Mouse (Mus musculus): ENCODE data around the gene Ptgis. TPM values are rescaled to one million over a fixed set of nuclear protein-coding genes. Genes with fewer than 3 reads are reported as not detected.
A peak's percentile ranks its signal among the peaks of the same experiment; 100 is the strongest.

Gene Ptgis
- polyA plus RNA-seq, 1 experiment from 2014 or later: 20.6 TPM

DNA sequence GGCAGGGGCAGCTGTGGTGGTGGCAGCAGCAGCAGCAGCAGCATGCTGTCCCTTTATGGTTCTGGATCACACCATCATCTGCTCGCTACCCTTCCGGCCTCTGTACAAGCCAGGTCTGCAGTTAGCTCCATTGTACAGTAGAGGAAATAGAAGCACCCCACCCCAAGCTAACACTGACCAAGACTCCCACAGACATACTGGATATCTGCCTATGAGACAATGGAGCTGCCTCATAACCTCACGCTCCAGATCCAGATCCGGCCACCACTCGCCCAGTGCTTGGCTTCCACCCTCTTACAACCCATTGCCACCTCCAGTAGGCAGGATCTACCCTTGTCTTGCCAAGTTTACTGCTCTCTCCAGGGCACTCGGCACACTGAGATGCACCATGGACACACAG lies 65.1 kb downstream of the Ptgis start:
- no peak overlapping the region for H3K4me2 ChIP-seq (replicated peaks; ENCODE audit: low read depth, low read length)
- H3K36me3 ChIP-seq (ENCODE audit: insufficient read depth, low read length): no peaks in the 10 kb centered on the region
- H3K9ac ChIP-seq (replicated peaks; ENCODE audit: low read length): no peak overlapping the region
- ATAC-seq (ENCODE audit: low FRiP score, low TSS enrichment): no peak
- no peak overlapping the region for H3K4me3 ChIP-seq (ENCODE audit: low read length)
- 93% methylated on average over 6 of the region's 6 CpGs for WGBS
- H3K27me3 ChIP-seq (ENCODE audit: insufficient read depth, low read length): no peaks in the 10 kb centered on the region
- H3K27ac ChIP-seq (ENCODE audit: low read length): no peak overlapping the region
- H3K9me3 ChIP-seq (ENCODE audit: low read length): no peaks in the 10 kb centered on the region
- no peaks in the 10 kb centered on the region for H3K4me1 ChIP-seq (ENCODE audit: insufficient read depth, low read length)

DNA sequence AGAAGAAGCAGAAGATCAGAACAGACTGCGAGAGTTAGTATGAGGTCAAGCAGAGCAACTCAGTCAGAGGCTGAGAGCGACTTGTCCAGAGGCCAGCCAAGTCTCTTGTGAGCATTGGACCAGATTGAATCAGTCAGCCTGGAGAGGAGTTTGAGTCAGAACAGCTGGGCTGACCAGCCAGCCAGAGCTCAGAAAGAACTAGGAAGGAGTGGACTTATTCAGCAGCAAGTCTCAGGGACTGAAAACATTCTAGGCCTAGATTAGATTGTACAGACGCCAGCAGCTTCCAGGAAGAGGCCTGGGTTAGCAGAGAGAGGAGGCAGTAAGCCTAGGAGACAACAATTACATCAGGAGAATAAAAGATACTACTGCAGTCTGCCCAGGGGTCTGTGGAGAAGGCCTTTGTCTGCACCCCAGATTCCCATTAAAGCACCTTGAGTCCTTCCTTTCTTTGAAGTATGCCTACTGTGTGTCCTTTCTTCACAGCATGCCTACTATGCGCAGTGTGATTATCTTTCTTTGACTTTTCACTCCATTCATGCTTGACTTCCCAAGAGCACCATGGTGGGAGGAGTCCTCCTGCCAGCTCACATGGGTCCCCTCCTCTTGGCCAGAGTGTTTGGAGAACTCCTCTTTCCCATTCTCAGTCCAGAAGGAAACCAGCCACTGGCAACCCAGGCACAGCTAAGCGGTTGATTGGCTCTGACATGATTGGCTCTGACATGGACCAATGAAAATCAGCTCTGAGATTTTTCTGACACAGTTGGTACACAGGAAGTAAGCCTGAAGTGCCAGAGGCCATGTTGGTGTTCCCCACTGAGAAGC lies 67.1 kb downstream of the Ptgis start:
- Histone ChIP-seq H3K9ac (replicated peaks; ENCODE audit: low read length) (no peak overlapping the region), H3K4me2 (replicated peaks; ENCODE audit: low read depth, low read length) (no peak overlapping the region), H3K9me3 (ENCODE audit: low read length) (no peaks in the 10 kb centered on the region), H3K4me3 (ENCODE audit: low read length) (no peak overlapping the region), H3K27me3 (ENCODE audit: insufficient read depth, low read length) (no peaks in the 10 kb centered on the region), H3K27ac (ENCODE audit: low read length) (peak overlapping the region; percentile 78), H3K36me3 (ENCODE audit: insufficient read depth, low read length) (no peaks in the 10 kb centered on the region), H3K4me1 (ENCODE audit: insufficient read depth, low read length) (peaks cover 5% of the 10 kb centered on the region; the same call in 1 of the 2 replicates)
- 59% methylated on average over 5 of the region's 5 CpGs for WGBS
- ATAC-seq (ENCODE audit: low FRiP score, low TSS enrichment): peak; percentile 71

DNA sequence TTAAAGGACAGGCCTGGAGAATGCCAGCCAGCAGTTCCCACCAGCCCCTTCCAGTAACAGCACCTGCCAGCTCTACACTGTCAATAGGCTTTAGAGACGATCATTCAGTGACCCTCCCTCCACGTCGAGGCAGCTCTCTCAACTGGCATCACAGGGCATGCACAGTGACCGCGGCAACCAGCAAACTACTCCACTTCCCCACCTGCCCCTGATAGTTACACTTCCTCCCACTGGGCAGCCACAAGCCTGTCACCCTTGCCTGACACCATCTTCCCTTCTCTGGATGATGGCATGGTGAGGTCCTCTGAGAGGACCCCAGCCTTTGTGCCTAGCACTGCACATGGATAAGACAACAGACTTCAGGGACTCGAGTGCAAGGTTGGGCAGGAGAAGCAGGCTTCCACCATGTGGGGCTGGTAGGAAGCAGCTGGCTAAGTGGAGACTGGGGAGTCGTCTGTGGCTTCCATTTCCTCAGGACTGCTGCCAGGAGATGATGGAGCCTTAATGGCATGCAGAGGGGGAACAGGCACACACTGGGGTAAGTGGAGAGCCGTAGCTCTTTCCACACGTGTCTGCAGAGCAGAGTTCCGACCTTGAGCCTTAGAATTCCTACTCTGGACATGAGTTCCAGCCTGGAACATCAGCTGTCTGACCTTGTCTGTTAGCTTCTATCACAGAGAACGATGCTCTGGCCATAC lies 72.7 kb downstream of the Ptgis start:
- no peaks in the 10 kb centered on the region for H3K36me3 ChIP-seq (ENCODE audit: insufficient read depth, low read length)
- H3K27me3 ChIP-seq (ENCODE audit: insufficient read depth, low read length): no peaks in the 10 kb centered on the region
- H3K27ac ChIP-seq (ENCODE audit: low read length): no peak overlapping the region
- H3K4me1 ChIP-seq (ENCODE audit: insufficient read depth, low read length): peaks cover 18% of the 10 kb centered on the region; the same call in 1 of the 2 replicates
- no peak for ATAC-seq (ENCODE audit: low FRiP score, low TSS enrichment)
- H3K9me3 ChIP-seq (ENCODE audit: low read length): no peaks in the 10 kb centered on the region
- 54% methylated on average over 11 of the region's 11 CpGs for WGBS
- H3K9ac ChIP-seq (replicated peaks; ENCODE audit: low read length): no peak overlapping the region
- H3K4me2 ChIP-seq (replicated peaks; ENCODE audit: low read depth, low read length): no peak overlapping the region
- no peak overlapping the region for H3K4me3 ChIP-seq (ENCODE audit: low read length)

DNA sequence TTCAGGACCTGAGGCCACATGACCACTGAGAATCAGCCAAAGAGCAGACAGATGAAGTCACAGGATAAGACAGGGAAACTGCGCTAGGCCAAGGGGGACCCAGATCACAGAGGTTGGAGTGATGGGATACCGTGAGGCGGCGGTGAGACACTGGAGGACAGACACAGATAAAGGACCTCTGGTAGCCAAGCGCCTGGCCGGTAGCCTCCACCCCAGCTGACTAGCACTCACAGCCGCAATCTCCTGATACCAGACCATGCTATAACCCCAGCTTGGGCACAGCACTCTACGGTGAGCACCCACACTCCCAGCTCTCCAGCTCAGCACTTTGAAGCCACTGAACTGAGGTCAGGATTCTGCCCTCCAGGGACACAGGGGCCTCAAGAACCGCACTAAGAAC lies 76.8 kb downstream of the Ptgis start:
- no peaks in the 10 kb centered on the region for H3K36me3 ChIP-seq (ENCODE audit: insufficient read depth, low read length)
- no peak overlapping the region for H3K27ac ChIP-seq (ENCODE audit: low read length)
- no peak overlapping the region for H3K4me2 ChIP-seq (replicated peaks; ENCODE audit: low read depth, low read length)
- no peak overlapping the region for H3K9ac ChIP-seq (replicated peaks; ENCODE audit: low read length)
- peaks cover 17% of the 10 kb centered on the region; the same call in 1 of the 2 replicates for H3K4me1 ChIP-seq (ENCODE audit: insufficient read depth, low read length)
- no peak for ATAC-seq (ENCODE audit: low FRiP score, low TSS enrichment)
- H3K4me3 ChIP-seq (ENCODE audit: low read length): no peak overlapping the region
- H3K27me3 ChIP-seq (ENCODE audit: insufficient read depth, low read length): no peaks in the 10 kb centered on the region
- no peaks in the 10 kb centered on the region for H3K9me3 ChIP-seq (ENCODE audit: low read length)
- WGBS: 76% methylated on average over 9 of the region's 9 CpGs

DNA sequence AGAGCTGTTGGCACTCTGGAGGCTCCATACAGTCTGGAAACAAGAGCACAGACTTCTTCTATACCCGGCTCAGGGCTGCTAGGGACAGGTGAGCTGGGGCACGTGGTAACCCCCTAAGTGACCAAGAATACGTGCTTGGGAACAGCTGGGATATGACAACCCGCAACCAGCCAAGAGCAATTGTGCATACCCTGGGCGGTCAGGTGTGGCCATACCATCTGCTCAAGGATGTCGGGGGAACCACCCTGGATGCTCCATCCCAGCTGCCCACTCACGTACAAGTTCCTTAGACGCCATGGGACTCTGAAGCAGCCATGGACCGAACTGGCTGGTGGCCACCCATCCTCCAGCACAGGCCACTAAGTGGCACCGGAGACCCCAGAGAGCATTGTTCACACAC lies 77.3 kb downstream of the Ptgis start:
- Histone ChIP-seq H3K4me2 (replicated peaks; ENCODE audit: low read depth, low read length) (no peak overlapping the region), H3K4me3 (ENCODE audit: low read length) (no peak overlapping the region), H3K4me1 (ENCODE audit: insufficient read depth, low read length) (peaks cover 12% of the 10 kb centered on the region; the same call in 1 of the 2 replicates), H3K9ac (replicated peaks; ENCODE audit: low read length) (no peak overlapping the region), H3K36me3 (ENCODE audit: insufficient read depth, low read length) (no peaks in the 10 kb centered on the region), H3K27me3 (ENCODE audit: insufficient read depth, low read length) (no peaks in the 10 kb centered on the region), H3K9me3 (ENCODE audit: low read length) (no peaks in the 10 kb centered on the region), H3K27ac (ENCODE audit: low read length) (peak overlapping the region; percentile 29; the same call in 1 of the 2 replicates)
- WGBS: 78% methylated on average over 10 of the region's 10 CpGs
- ATAC-seq (ENCODE audit: low FRiP score, low TSS enrichment): 0 out of 2 replicates have a peak, but pooled peaks have one; percentile 8

DNA sequence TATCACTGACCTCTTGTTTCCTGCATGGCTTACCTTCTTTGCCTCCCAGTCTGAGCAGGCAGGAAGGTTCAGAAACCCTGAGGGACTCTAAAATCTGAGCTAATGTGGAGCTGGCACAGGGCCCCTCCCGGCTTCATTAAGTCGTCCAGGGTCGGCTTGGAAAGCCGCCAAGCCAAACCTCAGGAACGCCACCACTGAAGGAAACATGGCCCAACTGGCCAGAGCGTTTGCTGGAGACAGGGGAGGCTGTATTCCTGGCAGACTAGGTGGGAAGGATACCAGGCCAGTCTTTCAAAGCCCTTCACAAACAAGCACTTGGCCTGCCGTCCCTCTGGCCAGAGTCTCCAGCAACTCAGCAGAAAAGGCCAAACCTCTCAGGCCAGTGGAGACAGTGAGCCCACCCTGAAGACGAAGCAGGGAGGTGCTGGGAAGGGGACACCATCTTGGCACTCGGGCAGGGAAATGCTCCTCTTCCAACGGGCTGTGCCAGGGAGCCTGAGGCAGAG lies 77.8 kb downstream of the Ptgis start:
- Histone ChIP-seq H3K9ac (replicated peaks; ENCODE audit: low read length) (no peak overlapping the region), H3K27me3 (ENCODE audit: insufficient read depth, low read length) (no peaks in the 10 kb centered on the region), H3K4me2 (replicated peaks; ENCODE audit: low read depth, low read length) (no peak overlapping the region), H3K27ac (ENCODE audit: low read length) (peak overlapping the region; percentile 29; the same call in 1 of the 2 replicates), H3K36me3 (ENCODE audit: insufficient read depth, low read length) (no peaks in the 10 kb centered on the region), H3K4me1 (ENCODE audit: insufficient read depth, low read length) (peaks cover 7% of the 10 kb centered on the region; the same call in 1 of the 2 replicates), H3K4me3 (ENCODE audit: low read length) (no peak overlapping the region), H3K9me3 (ENCODE audit: low read length) (no peaks in the 10 kb centered on the region)
- 43% methylated on average over 10 of the region's 10 CpGs for WGBS
- peak; percentile 64; the same call in 1 of the 2 replicates for ATAC-seq (ENCODE audit: low FRiP score, low TSS enrichment)

DNA sequence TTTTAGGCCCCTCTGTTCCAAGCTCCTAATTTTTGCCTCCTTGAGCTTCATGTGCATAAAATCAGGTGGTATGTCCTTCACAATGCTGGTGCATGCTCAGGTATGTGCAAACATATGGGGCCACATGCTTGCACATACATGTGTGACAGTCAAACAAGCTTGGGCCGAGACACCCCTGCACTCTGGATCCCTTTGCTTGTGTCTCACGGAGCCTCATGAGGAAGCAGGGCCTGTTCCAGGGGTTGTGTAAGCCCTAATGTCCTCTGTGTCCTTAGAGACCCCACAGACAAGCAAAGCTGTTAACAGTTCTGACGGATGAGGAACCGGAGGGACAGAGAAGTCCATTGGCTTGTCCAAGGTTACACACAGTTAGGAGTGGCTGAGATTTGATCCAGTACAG lies 80.7 kb downstream of the Ptgis start:
- Histone ChIP-seq H3K36me3 (ENCODE audit: insufficient read depth, low read length) (no peaks in the 10 kb centered on the region), H3K27ac (ENCODE audit: low read length) (no peak overlapping the region), H3K4me1 (ENCODE audit: insufficient read depth, low read length) (peaks cover 19% of the 10 kb centered on the region), H3K4me2 (replicated peaks; ENCODE audit: low read depth, low read length) (no peak overlapping the region), H3K9ac (replicated peaks; ENCODE audit: low read length) (no peak overlapping the region), H3K9me3 (ENCODE audit: low read length) (no peaks in the 10 kb centered on the region), H3K4me3 (ENCODE audit: low read length) (no peak overlapping the region), H3K27me3 (ENCODE audit: insufficient read depth, low read length) (no peaks in the 10 kb centered on the region)
- WGBS: 92% methylated on average over 4 of the region's 4 CpGs
- no peak for ATAC-seq (ENCODE audit: low FRiP score, low TSS enrichment)

DNA sequence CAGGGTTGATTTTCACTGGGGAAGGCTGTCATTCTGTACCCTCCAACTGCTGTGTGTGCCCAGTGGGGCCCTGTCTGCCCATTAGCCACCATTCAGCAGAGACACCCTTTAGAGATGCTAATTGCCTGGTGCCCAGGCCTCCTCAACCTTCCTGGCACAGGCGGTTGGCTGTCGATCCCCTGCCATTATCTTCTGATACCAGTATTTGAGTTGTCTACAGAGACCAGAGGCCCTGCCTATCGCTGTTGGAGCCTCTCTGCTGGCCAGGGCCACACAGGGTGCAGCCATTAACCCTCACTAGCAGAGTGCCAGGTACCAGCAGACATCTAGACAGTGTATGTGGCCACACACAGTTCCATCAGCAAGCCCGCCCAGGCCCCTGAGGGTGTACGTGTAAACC lies 81.6 kb downstream of the Ptgis start:
- H3K36me3 ChIP-seq (ENCODE audit: insufficient read depth, low read length): no peaks in the 10 kb centered on the region
- no peak overlapping the region for H3K4me3 ChIP-seq (ENCODE audit: low read length)
- WGBS: 91% methylated on average over 5 of the region's 5 CpGs
- no peak for ATAC-seq (ENCODE audit: low FRiP score, low TSS enrichment)
- H3K4me1 ChIP-seq (ENCODE audit: insufficient read depth, low read length): peaks cover 19% of the 10 kb centered on the region
- no peaks in the 10 kb centered on the region for H3K9me3 ChIP-seq (ENCODE audit: low read length)
- H3K27me3 ChIP-seq (ENCODE audit: insufficient read depth, low read length): no peaks in the 10 kb centered on the region
- H3K9ac ChIP-seq (replicated peaks; ENCODE audit: low read length): no peak overlapping the region
- no peak overlapping the region for H3K27ac ChIP-seq (ENCODE audit: low read length)
- no peak overlapping the region for H3K4me2 ChIP-seq (replicated peaks; ENCODE audit: low read depth, low read length)

DNA sequence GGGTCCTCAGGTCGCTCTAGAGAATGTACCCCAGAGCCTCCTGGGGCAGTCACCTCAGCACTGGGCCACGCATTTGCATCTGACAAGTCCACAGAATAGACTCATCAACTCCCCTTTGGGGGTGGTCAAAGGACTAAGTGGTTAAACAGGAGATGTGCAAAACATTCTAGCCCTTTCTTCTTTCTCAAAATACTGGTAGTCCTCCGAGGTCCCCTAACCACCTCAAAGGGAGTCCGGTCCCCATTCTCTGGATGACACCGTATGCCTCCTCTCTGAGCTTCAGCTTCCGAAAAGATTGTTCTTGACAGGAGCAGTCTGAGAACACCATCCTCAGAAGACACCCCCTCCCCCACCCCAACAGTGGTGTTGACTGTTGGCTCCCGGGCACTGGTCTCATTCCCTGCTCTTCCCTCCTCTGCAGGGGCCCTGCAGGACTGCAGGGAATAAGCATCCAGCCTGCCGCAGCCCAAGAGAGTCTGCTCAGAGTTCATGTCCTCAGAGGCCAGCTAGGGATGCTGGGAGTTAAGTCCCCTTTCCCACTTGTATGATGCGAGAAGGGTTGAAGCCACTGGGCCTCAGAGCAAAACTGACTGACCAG lies 84.2 kb downstream of the Ptgis start:
- no peak overlapping the region for H3K4me2 ChIP-seq (replicated peaks; ENCODE audit: low read depth, low read length)
- H3K4me3 ChIP-seq (ENCODE audit: low read length): no peak overlapping the region
- ATAC-seq (ENCODE audit: low FRiP score, low TSS enrichment): no peak
- H3K27ac ChIP-seq (ENCODE audit: low read length): no peak overlapping the region
- no peaks in the 10 kb centered on the region for H3K9me3 ChIP-seq (ENCODE audit: low read length)
- H3K27me3 ChIP-seq (ENCODE audit: insufficient read depth, low read length): no peaks in the 10 kb centered on the region
- 44% methylated on average over 9 of the region's 9 CpGs for WGBS
- H3K36me3 ChIP-seq (ENCODE audit: insufficient read depth, low read length): no peaks in the 10 kb centered on the region
- H3K9ac ChIP-seq (replicated peaks; ENCODE audit: low read length): no peak overlapping the region
- H3K4me1 ChIP-seq (ENCODE audit: insufficient read depth, low read length): peaks cover 15% of the 10 kb centered on the region; the same call in 1 of the 2 replicates

All from kidney, embryonic 16.5 days (tissue).